Mouse (Mus musculus) NIH3T3 (cell line): ENCODE measurements around the gene Scube3.
A peak's percentile ranks its signal among the peaks of the same experiment; 100 is the strongest.

ENCODE experiments used
- DNase-seq: peaks from one replicate; pipeline ENCODE4 v3.0.0-alpha.2; 2012; ENCODE audit warnings: low read depth

The Scube3 gene

DNA sequence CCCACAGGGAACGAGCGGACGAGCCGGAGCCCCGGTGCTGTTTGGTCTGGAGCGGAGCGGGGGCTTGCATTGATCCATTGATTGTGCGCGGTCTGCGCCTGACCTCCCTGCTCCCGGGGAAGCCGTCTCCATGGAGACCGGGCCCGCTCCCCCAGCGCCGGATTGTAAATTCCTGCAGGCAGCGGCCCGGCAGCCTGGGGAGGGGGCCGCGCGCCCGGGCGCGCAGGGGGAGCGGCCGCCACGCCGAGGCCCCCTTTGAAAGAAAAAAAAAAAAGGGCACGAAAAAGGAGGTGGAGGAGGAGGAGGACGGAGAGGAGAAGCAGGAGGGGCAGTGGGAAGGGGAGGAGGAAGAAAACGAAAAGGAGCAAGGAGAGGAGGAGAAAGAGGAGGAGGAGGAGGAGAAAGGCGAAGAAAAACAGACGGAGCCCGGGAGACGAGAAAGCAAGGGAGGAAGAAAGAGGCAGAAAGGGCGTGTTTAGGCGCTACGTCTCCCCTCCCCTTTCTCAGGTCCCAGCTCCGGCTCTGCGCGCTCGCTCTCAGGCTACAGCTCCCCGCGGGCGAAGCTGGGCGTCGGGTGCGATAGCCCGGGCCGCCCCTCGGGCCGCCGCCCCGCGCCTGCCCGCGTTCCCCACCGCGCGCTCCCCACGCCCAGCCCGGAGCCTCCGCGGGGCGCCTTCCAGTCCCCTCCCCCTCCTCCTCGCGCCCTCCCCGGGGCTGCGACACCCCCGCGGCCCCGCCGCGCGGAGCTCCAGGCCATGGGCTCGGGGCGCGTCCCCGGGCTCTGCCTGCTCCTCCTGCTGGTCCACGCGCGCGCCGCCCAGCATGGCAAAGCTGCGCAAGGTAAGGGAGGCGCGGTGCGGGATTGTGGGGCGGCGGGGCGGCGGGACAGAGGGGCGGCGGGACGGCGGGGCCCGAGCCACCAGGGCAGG is at the start of gene Scube3:
Gene Scube3 (plus strand): TSS at position 371 of the 929 bp plus-strand sequence.
- no peak for DNase-seq

DNA sequence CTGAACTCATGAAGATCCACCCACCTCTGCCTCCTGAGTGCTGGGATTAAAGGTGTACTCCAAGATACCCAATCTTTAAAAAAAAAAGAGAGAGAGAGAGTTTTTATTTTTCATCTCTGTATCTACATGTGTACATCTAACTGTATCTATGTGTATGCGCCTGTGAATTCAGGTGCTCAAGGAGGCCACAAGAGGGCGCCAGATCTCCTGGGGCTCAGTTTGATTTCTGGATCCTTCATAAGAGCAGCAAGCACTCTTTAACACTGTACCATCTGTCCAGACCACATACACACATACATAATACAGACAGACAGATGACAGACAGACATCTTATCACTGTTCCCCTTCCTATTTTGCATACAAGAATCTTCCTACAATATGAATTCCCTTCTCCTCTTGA is 49.6 kb upstream of the Scube3 start:
- peak; percentile 28 for DNase-seq

DNA sequence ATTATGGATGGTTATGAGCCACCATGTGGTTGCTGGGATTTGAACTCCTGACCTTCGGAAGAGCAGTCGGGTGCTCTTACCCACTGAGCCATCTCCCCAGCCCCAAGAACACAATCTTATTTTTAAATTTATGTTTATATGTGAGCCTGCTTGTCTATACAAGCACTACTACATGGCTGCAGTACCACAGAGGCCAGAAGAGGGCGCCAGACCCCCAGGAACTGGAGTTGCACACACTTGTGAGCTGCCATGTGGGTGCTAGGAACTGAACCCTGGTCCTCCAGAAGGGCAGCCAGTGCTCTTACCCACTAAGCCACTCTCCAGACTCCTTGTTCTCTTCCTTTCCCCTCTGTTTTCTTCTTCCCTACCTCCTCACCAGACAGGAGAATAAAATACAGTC is 48.1 kb upstream of the Scube3 start:
- DNase-seq = no peak

DNA sequence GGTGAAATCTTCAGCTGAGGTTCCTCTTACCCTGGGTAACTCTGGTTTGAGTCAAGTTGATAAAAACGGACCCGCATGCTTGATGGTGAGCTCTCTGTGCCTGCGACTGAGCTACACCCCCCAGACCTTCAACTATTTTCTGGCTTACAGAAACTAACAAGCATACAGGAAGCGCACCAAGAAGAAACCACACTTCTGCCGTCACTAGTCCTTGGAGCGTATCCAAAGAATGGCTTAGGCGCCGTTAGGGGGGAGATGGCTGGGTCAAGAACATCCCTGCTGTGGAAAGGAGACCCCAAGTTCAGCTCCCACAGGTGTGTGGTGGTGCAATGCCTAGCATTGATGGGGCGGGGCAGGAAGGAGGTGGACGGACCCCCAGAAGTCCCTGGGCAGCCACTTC is 45.5 kb upstream of the Scube3 start:
- DNase-seq = no peak

DNA sequence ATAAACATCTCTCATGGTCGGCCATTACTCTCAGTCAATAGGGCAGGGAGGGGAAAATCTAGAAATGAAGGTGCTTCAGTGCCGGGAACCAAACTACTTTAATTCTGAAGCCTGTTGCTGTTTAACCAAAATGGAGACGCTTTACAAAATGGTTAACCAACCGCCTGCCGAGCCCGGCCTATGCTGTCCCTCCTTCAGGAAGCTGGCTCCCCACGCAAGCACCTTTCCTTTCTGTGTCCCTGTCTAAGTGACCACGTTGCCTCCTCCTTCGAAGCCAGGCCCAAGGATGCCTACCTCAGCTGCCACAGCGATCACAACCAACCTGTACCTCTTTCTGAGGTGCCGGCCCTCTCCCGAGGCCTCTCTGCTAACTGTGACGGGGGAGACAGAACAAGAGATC is 44.6 kb upstream of the Scube3 start:
- no peak for DNase-seq

DNA sequence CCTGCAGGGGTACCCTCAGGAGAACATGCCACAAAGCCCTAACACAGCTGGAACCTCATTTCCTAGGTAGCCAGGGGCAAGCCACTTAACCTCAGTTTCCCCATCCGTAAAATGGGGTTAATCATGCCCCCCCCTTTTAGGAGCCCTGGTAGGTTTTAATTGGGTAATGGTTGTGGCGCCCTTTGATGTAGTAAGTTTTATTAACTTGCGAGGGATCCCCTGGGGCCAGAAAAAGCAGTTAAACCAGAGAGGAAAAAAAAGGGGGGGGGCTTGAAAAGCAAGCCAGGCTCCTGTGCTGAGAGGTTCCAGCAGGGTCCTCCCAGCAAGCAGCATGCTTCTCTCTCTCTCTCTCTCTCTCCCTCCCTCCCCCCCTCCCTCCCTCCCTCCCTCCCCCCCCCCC is 42.9 kb upstream of the Scube3 start:
- DNase-seq = no peak

DNA sequence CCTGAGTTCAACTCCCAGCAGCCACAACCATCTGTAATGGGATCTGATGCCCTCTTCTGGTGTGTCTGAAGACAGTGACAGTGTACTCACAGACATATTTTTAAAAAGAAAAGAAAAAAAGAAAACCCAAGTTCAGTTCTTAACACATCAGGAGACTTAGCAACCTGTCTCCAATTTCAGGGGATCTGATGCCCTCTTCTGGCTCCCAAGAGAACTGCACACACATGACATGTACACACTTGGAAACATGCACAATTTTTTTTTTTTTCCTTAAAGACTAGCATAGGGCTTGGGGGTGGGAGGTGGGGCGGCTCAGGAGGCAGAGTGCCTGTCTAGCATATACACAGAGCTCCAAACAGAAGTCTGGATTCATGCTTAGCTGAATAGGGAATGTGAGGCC is 41.3 kb upstream of the Scube3 start:
- peak; percentile 27 for DNase-seq

DNA sequence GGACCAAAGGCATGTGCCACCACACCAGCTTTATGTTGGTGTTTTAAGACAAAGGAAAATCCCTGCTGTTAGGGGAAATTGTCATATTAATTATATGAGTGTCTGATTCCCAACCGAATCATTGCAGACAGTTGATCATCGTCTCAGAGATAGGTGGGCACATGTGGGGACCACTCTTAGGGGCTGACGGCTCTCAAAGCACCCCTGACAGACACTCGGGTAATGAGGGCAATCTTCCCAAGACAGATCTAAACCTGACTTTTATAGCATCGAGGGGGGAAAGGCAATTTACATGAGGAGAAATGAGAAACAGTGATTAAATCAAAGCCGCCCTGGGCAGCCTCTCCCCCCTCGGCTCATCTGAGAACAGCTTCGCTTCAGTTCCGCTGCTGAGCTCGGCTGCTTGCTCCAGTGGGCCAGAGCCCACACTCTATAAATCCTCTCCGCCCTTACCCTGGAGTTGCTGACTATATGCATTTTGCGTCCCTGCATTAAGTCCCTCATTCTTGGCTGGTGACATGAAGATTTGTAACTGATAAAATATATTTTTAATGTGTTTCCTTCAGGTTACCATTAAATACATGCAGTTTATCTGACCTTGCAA is 40.6 kb upstream of the Scube3 start:
- no peak for DNase-seq

DNA sequence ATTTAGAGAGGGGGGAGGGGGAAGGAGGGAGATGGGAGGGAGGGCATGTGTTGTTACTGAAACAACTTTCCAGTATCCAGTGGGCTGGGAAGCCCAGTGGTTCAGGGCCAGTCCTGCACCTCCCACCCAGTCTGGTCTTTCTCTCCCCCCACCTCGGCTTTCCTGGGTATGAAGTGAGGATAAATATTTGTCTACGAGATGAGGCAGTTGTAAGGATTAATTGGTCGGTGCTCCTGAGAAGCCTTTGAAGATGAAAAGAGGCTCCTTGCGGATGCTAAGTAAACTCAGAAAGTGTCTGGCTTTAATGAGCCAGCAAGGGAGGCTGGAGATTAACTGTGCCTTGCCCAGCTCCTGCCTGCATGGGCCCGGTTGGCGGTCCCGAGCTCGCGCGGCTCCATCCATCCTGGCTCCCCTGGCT is 40.0 kb upstream of the Scube3 start:
- no peak for DNase-seq

DNA sequence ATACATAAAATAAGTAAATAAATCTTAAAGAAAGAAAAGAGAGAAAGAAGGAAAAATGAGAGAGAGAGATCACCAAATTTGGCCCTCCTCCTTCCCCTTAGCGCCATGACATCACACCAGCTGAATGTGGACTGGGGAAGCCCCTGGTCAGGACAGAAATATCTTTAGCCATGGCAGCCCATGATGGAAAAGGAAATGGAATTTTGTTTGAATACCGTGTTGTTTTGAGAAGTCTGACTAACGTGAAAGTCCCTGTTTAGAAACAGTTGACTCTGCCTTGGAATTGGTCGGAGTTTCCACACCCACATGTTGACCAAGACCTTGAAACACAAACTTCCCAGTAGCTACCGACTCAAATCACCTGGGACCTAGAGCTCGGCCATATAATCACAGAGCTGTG is 37.5 kb upstream of the Scube3 start:
- peak; percentile 22 for DNase-seq

DNA sequence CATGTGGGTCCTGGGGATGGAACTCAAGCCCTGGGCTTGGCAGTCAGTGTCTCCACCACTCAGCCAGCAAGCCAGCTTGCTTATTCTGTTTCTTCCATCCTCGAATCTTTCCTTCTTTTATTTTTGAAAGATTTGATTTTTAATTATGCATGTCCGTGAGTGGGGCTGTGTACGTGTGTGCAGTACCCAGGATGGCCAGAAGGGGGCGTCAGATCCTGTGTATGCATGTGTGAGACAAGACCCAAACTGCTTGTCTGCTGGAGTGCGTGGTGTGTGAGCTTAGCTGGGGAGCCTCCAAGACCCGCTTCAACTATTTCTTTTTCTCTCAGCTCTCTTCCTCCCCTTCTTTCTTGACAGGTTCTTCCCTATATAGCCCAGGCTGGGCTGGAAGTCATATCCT is 35.6 kb upstream of the Scube3 start:
- DNase-seq = no peak

DNA sequence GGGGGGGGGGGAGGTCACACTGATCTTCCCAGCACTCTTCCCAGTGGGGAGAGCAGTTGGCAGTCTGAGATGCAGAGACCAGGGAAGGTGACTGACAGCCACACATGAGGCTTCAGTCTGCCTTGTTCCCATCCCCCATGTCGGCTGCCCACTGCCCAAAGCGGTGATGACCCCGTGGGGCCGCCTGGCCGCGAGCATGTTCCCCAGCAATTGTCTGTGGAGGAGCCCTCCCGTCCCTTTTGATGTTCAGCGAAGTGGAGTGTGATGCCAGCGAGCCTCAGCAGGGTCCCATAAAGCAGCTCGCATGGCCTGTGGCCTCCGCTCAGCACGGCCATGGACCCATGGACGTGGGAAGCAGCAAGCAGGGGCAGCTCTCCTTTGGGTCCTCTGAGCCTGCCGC is 34.7 kb upstream of the Scube3 start:
- no peak for DNase-seq

DNA sequence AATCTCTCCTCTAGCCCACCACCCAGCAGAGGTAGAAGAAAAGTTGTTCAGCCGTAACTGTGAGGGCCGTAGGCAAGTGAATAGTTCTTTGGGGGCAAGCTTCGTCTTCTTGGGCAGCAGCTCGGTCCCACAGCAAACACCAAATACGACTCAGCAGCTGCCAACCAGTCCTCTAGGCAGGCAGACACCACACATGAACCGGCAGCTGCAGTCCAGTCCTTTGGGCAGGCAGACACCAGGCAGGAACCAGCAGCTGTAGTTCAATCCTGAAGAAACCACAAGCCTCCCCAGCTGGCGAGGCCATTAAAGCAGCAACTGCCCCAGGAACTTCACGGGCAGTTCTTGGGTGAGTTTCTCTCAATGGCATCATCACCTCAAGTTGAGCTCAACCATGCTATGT is 29.7 kb upstream of the Scube3 start:
- no peak for DNase-seq

DNA sequence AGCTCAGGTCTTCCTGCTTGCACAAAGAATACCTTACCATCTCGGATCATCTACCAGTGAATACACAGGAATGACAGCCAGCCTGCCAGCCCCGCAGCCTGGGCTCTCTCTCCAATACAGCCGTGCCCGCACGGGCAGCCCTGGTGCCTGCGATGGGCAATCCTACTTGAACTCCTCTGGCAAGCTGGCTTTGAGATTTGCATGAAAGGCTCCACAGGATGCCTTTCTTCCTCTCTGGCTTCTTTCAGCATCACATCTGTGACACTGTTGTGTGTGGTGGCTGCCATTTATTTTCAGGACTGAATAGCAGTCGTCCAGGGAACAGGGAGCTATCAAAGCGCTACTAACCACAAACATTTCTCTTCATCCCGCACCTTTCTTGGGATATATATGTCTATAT is 25.6 kb upstream of the Scube3 start:
- no peak for DNase-seq

DNA sequence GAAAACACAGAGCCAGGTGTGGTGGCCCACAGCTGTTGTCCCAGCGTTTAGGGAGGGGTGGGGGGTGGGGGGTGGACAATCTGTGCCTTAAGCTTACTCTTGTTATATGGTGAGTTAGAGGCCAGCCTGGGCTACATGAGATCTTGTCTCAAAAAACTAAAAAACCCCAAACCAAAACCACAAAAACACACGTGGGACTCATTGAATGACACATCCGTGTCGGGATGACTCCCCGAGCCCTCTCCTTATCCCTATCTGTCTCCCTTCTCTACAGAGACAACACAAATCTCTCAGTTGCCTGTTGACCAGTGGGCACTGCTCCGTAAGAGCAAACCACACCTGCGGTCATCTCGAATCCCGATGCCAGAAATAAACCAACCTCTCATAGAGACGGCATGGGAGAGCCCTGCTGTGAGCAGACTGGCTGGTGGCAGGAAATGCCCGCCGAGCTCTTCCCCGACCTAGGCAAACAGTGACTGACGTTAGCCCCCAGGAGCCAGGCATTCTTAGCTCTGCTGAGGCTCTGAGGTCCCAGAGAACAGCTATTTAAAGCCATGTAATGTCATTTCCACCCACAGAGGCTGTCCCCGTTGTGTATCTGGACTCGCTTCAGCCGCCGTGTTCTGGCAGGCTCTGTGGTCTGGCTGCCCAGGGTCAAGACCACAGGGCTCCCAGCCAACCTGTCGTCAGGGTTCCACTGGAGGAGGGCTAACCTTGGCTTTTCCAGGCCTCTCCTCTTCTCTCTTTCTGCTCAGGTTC is 24.3 kb upstream of the Scube3 start:
- no peak for DNase-seq

DNA sequence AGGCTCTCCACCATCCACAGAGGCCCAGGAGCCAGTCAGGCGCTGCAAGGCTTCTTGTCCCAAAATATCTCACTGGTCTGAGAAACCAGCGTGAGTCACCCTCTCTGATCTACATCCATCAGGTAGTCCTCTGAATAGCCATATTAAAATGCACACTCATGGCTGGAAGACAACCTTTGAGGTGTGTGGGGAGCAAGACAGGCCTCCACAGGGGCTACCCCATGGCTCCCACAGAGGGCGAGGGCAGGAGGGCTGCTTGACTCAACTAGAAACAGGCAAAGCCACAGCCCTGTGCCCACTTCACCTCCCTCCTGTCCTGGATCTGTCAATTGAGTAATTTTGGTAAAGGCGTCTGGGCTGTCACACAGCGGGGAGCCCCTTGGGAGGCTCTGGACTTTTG is 21.5 kb upstream of the Scube3 start:
- no peak for DNase-seq

DNA sequence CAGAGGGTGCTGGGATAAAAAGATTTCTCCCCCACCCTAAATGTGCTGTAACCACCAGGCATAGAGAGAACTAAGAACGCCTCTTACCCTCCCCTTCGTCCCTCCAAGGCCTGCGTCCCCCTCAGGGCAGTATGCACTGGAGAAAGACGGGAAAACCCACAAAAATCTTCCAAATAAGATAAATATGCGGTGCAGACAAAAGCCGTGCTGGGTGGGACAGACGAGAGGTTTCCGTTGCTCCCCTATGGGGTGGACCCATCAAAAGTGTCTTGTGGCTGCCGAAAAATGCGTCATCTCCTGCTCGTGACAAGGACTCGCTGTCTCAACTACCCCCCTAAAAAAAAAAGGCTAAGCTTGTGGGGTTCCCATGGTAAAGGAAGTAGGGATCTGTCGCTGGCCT is 19.0 kb upstream of the Scube3 start:
- no peak for DNase-seq

DNA sequence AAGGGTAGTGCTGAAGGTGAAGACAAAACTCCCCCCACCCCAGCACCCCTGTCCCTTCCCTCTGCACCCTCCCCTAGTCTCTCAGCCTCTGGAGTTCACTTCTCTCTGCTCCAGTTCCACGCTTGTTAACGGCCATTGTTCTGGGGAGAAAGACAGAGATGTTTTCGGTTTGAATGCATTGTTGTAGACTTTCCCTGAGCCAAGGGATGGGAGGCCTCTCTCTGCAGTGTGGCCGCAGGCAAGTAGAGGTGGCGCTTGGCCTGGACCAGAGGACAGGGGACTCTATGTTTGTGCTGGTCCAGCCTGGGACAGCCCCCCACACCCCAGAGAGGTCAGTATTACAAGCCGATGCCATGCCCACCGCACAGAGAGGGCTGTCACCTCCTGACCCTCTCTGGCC is 18.3 kb upstream of the Scube3 start:
- DNase-seq = no peak

DNA sequence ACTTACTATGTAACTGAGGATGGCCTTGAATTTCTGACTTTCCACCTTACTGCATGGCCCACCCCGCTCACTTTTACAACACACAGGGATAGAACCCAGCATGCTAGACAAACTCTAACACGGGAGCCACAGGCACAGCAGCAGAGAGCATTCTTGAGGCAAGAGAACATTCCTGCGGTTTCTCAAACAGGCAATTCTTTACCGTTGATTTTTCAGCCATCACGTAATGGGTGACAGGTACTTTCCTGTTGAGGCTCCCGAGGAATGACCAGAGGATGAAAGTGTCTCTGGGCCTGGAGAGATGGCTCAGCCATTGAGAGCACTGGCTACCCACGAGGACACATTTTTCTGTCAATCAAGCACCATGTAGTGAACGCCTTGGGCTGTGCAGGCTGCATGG is 17.6 kb upstream of the Scube3 start:
- peak; percentile 33 for DNase-seq

DNA sequence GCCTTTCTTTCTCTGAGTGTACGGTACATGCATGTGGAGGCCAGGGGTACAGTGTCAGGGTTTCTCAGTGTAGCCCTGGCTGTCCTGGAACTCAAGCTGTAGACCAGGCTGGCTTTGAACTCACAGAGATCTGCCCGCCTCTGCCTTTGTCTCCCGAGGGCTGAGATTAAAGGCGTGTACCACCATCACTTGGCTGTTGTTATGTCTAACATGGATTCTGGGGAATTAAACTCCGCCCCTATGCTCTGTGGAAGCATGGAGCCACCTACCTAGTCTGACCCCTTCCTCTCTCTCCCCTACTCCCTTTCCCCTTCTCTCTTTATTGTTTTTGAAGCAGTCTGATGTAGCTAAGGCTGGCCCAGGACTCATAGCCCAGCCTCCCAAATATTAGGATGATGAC is 12.1 kb upstream of the Scube3 start:
- DNase-seq = no peak

DNA sequence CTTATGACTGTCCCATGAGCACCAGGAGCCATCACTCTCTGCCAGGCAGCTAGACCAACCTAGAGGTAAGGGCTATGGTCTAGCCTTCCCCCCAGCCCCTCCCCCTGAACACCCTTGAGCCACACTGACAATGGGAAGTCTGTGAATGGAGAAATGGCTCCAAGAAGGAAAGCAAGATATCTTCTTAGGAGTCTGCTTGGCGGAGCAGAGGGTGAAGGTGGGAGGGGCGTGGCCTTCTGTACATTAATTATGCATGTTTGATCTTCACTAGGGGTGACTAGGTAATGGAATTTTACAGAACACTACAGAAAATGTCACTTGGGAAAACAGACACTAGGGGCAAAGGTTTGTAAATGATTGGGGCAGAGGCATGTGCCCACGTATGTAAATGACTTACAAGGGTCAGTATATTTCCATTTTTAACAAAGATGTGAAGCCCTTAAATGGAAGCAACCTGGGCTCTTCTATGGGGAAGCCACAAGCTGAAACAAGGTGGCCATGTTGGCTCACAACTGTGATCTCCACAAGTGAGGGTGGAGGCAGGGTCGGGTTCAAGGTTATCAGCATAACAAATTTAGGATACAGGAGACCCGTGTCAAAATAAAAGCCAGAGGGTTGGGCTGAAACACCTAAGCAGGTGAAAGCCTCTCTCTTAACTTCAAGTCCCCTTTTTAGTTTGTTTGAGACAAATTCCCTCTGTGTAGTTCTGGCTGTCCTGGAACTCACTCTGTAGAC is 11.4 kb upstream of the Scube3 start:
- no peak for DNase-seq

DNA sequence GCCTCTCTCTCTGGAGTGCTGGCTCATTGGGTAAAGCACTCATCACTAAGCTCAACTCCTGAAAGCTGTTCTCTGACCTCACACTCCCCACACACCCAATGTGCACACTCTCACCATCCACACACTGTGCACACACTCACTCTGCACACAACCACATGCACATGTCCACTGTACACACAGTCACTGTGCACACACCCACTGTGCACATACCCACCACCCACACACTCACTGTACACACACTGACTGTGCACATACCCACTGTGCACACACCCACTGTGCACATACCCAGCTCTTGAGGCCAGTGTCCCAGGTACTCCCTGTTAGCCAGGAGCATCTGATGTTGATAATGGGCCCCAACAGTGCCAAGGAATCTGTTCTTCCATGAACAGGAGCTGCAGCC is 10.8 kb upstream of the Scube3 start:
- no peak for DNase-seq
